Mouse (Mus musculus) CD8-positive naive resting alpha-beta T cell, adult 57 days (primary cell): ENCODE results near the gene Alkal2. TPM values are rescaled to one million over a fixed set of nuclear protein-coding genes. Genes with fewer than 3 reads are reported as not detected.

Experiments used
- total RNA-seq: library from RNA; stranded (reverse); gene quantifications from one replicate; pipeline ENCODE4 v1.2.4, GENCODE M21; 2023

Gene Alkal2
- total RNA-seq = not detected

GRCm38 (mm10) chr12:30883986-30884621, at the start of gene Alkal2:
Gene Alkal2, plus strand, starts transcription at chr12:30884322.

GRCm38 (mm10) chr12:30911261-30912047, 27.3 kb downstream of the Alkal2 start, which contains the start of the genes Acp1 and Sh3yl1:
Gene Acp1, minus strand, starts transcription at chr12:30911589.
Gene Sh3yl1, plus strand, starts transcription at chr12:30911668.

Other genes starting within 250 kb of the Alkal2 start
- gene Acp1, start 27.3 kb downstream of the Alkal2 start, total RNA-seq = 18.6 TPM
- 1.1 TPM for gene Sh3yl1, start 27.3 kb downstream of the Alkal2 start, total RNA-seq
- gene Fam110c, start 189.5 kb downstream of the Alkal2 start, total RNA-seq = not detected